In genomic region chr5:108270415-108270814, GRCm38 (mm10) we compare ENCODE assay signal across 8 mouse cellular contexts. TPM values are rescaled to one million over a fixed set of nuclear protein-coding genes. Genes with fewer than 3 reads are reported as not detected.
DNase-seq lines count a peak whose midpoint lies in the region; ATAC-seq lines count a peak whose summit lies in the region.

No protein-coding gene starts in this region.

- H3K4me2 ChIP-seq in neural tube, embryonic 11.5 days (ENCODE audit: low read depth) = peak overlapping the region; percentile 86
- H3K4me2 ChIP-seq in limb, embryonic 13.5 days (replicated peaks) = peak overlapping the region; percentile 94
- H3K4me2 ChIP-seq in stomach, embryonic 15.5 days = peak overlapping the region; percentile 75

- peak overlapping the region; percentile 93; the same call in 1 of the 2 replicates for H3K9ac ChIP-seq in neural tube, embryonic 11.5 days (ENCODE audit: low read length)
- peak overlapping the region; percentile 97 for H3K9ac ChIP-seq in limb, embryonic 13.5 days
- no peak overlapping the region; the same call in 1 of the 2 replicates for H3K9ac ChIP-seq in stomach, embryonic 15.5 days

- peak overlapping the region; percentile 93 for H3K4me3 ChIP-seq in neural tube, embryonic 11.5 days (ENCODE audit: low read depth, low read length)
- H3K4me3 ChIP-seq in limb, embryonic 13.5 days = peak overlapping the region; percentile 95
- peak overlapping the region; percentile 73 for H3K4me3 ChIP-seq in stomach, embryonic 15.5 days (replicated peaks)

- H3K27ac ChIP-seq in neural tube, embryonic 11.5 days (ENCODE audit: low read depth, low read length) = no peak overlapping the region
- H3K27ac ChIP-seq in limb, embryonic 13.5 days = no peak overlapping the region
- H3K27ac ChIP-seq in stomach, embryonic 15.5 days = no peak overlapping the region

- WGBS in neural tube, embryonic 11.5 days = 54% methylated on average over 9 of the region's 9 CpGs
- whole genome bisulfite sequencing in limb, embryonic 13.5 days = 46% methylated on average over 9 of the region's 9 CpGs
- WGBS in stomach, embryonic 15.5 days = 29% methylated on average over 9 of the region's 9 CpGs

- DNase-seq in neural tube, embryonic 11.5 days (ENCODE audit: low spot score) = no peak
- DNase-seq in neural tube, embryonic 10.5 days (ENCODE audit: extremely low spot score, low spot score) = no peak
- no peak for DNase-seq in gastrocnemius, postnatal 10 days
- no peak for DNase-seq in spleen, adult 12 weeks (ENCODE audit: low spot score)
- no peak for DNase-seq in thymus, postnatal 4 days

- peaks cover 6% of the 10 kb centered on the region; the same call in 1 of the 2 replicates for H3K4me1 ChIP-seq in neural tube, embryonic 11.5 days (ENCODE audit: control insufficient read depth, insufficient read depth, low read length)
- peaks cover 27% of the 10 kb centered on the region for H3K4me1 ChIP-seq in limb, embryonic 13.5 days
- H3K4me1 ChIP-seq in stomach, embryonic 15.5 days = 0 out of 2 replicates have a peak, but pooled peaks cover 5% of the 10 kb centered on the region

- no peaks in the 10 kb centered on the region for H3K36me3 ChIP-seq in neural tube, embryonic 11.5 days (ENCODE audit: control insufficient read depth, insufficient read depth, low read length)
- peaks cover 13% of the 10 kb centered on the region for H3K36me3 ChIP-seq in limb, embryonic 13.5 days
- no peaks in the 10 kb centered on the region for H3K36me3 ChIP-seq in stomach, embryonic 15.5 days

- H3K27me3 ChIP-seq in neural tube, embryonic 11.5 days (ENCODE audit: control insufficient read depth, insufficient read depth, low read length) = no peaks in the 10 kb centered on the region
- H3K27me3 ChIP-seq in limb, embryonic 13.5 days = no peaks in the 10 kb centered on the region
- no peaks in the 10 kb centered on the region for H3K27me3 ChIP-seq in stomach, embryonic 15.5 days (replicated peaks)

- no peak for ATAC-seq in neural tube, embryonic 11.5 days (ENCODE audit: insufficient read depth, low FRiP score, low TSS enrichment)
- peak; percentile 48; the same call in 1 of the 2 replicates for ATAC-seq in erythroblast, adult 5-6 weeks (replicated peaks; ENCODE audit: low FRiP score, poor library complexity, severe bottlenecking)
- ATAC-seq in limb, embryonic 13.5 days (ENCODE audit: low FRiP score, low read depth) = no peak
- no peak for ATAC-seq in stomach, embryonic 15.5 days (ENCODE audit: insufficient read depth, low FRiP score, low read depth)

- H3K9me3 ChIP-seq in neural tube, embryonic 11.5 days (ENCODE audit: control insufficient read depth, low read length) = no peaks in the 10 kb centered on the region
- H3K9me3 ChIP-seq in limb, embryonic 13.5 days = no peaks in the 10 kb centered on the region
- no peaks in the 10 kb centered on the region for H3K9me3 ChIP-seq in stomach, embryonic 15.5 days

RNA-seq across cellular contexts. Expression of gene Dr1, which starts 1.7 kb away (rescaled TPM):
- polyA plus RNA-seq in neural tube, embryonic 11.5 days (2014; fragmentation: Nextera tagmentation; extraction: Ambion mirVana) = 55.4 and 60.0 TPM in 2 replicates
- 28.6 and 29.2 TPM in 2 replicates for total RNA-seq in erythroblast, adult 5-6 weeks (2015; ENCODE audit: low replicate concordance)
- 18.4 and 30.2 TPM in 2 replicates for total RNA-seq in erythroblast, adult 5-6 weeks (2017; ENCODE audit: low replicate concordance)
- 47.5 and 48.9 TPM in 2 replicates for polyA plus RNA-seq in limb, embryonic 13.5 days (2015; fragmentation: Nextera tagmentation; extraction: Ambion mirVana)
- 39.7 and 41.1 TPM in 2 replicates for polyA plus RNA-seq in stomach, embryonic 15.5 days (2015; fragmentation: Nextera tagmentation; extraction: Ambion mirVana)
- total RNA-seq in gastrocnemius, postnatal 10 days (2021) = 10 to 100 TPM; 21.5 to 23.2 TPM

RNA-seq across cellular contexts. Expression of gene Pigg, which starts 42.0 kb away (rescaled TPM):
- 2.5 and 3.6 TPM in 2 replicates for polyA plus RNA-seq in neural tube, embryonic 11.5 days (2014; fragmentation: Nextera tagmentation; extraction: Ambion mirVana)
- 0.19 and 2.3 TPM in 2 replicates for total RNA-seq in erythroblast, adult 5-6 weeks (2015; ENCODE audit: low replicate concordance)
- total RNA-seq in erythroblast, adult 5-6 weeks (2017; ENCODE audit: low replicate concordance) = 2.0 and 2.7 TPM in 2 replicates
- 4.6 and 5.1 TPM in 2 replicates for polyA plus RNA-seq in limb, embryonic 13.5 days (2015; fragmentation: Nextera tagmentation; extraction: Ambion mirVana)
- 6.5 and 6.7 TPM in 2 replicates for polyA plus RNA-seq in stomach, embryonic 15.5 days (2015; fragmentation: Nextera tagmentation; extraction: Ambion mirVana)
- 1 to 10 TPM; 3.2 to 4.5 TPM for total RNA-seq in gastrocnemius, postnatal 10 days (2021)
